Mouse (Mus musculus): ENCODE measurements around the gene Adam34.

GRCm38 (mm10) chr8:43627176-43627575 is 82.7 kb downstream of the Adam34 start, which contains the start of gene Gm5346:
- TF ChIP-seq TAL1 (conservative IDR thresholded peaks at IDR 0.05; ENCODE audit: low read depth, low read length), result no peak
- no peak for TF ChIP-seq CTCF (IDR thresholded peaks at IDR 0.05; ENCODE audit: low read depth, low read length)
- no peak for TF ChIP-seq GATA1 (IDR thresholded peaks at IDR 0.05; ENCODE audit: borderline replicate concordance, low read length)
- TF ChIP-seq GATA2 (IDR thresholded peaks at IDR 0.05; ENCODE audit: borderline replicate concordance, low read depth, low read length), result no peak
- no peak for TF ChIP-seq POLR2AphosphoS5 (IDR thresholded peaks at IDR 0.05; ENCODE audit: insufficient replicate concordance, low read depth, low read length)

All from G1E (cell line).